Mouse (Mus musculus): ENCODE results near the gene AW549877.

DNA sequence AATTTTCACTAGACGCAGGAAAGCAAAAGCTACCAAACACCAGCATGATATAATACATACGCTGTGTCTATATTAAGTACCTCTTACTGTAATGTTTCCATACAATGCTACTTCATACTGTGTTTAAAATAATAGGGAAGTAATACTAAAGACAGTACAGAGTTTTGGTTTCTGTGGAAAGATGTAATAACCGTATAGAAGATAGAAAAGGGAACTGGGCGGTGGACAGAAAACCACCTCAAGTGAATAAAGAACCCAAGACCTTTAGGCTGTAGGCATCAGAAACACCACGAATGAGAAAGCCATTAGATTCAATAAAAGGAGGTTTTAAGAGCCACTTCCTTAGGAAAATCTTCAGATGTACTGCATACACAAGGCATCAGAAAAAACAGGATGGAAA, 12.8 kb downstream of the AW549877 start:
- TF ChIP-seq CTCF (IDR thresholded peaks at IDR 0.05; ENCODE audit: low read depth) (no peak), EP300 (IDR thresholded peaks at IDR 0.05; ENCODE audit: low read depth) (no peak)
